In genomic region chr2:102700695-102701094, GRCm38 (mm10) we compare ENCODE assay signal across 25 mouse cellular contexts. TPM values are rescaled to one million over a fixed set of nuclear protein-coding genes. Genes with fewer than 3 reads are reported as not detected.
DNase-seq lines count a peak whose midpoint lies in the region; ATAC-seq and TF ChIP-seq lines count a peak whose summit lies in the region.
"Had no signal": no experiment of that assay in that cellular context is flagged by ENCODE, and none has a peak within 500 bp of the region (broad histone marks: within the 10 kb centered on the region; RNA-seq: fewer than 3 reads in every experiment).

No protein-coding gene starts in this region.

- H3K4me3 ChIP-seq in left cerebral cortex, adult 2 months = no peak overlapping the region
- no peak overlapping the region for H3K4me3 ChIP-seq in kidney, embryonic 16.5 days (ENCODE audit: low read length)
- H3K4me3 ChIP-seq: embryonic facial prominence, embryonic 12.5 days; embryonic facial prominence, embryonic 15.5 days; hindbrain, embryonic 10.5 days; hindbrain, embryonic 13.5 days; intestine, embryonic 15.5 days had no signal

- no peaks in the 10 kb centered on the region for H3K36me3 ChIP-seq in kidney, embryonic 16.5 days (ENCODE audit: insufficient read depth, low read length)
- H3K36me3 ChIP-seq: embryonic facial prominence, embryonic 12.5 days; embryonic facial prominence, embryonic 15.5 days; hindbrain, embryonic 10.5 days; hindbrain, embryonic 13.5 days; intestine, embryonic 15.5 days had no signal

- TF ChIP-seq CTCF in left cerebral cortex, adult 2 months (IDR thresholded peaks at IDR 0.05) = no peak
- TF ChIP-seq CTCF in brain, embryonic 14.5 days (IDR thresholded peaks at IDR 0.05; ENCODE audit: borderline replicate concordance, extremely low read depth, insufficient read depth, insufficient read length) = no peak

- no peak for TF ChIP-seq POLR2A in brain, embryonic 14.5 days (IDR thresholded peaks at IDR 0.05; ENCODE audit: borderline replicate concordance, extremely low read depth, insufficient read depth, insufficient read length, poor library complexity, severe bottlenecking)

- H3K9ac ChIP-seq in kidney, embryonic 16.5 days (replicated peaks; ENCODE audit: low read length) = no peak overlapping the region
- H3K9ac ChIP-seq: embryonic facial prominence, embryonic 12.5 days; embryonic facial prominence, embryonic 15.5 days; forebrain, postnatal 0 days; hindbrain, embryonic 13.5 days; intestine, embryonic 15.5 days had no signal

- H3K4me1 ChIP-seq in kidney, embryonic 16.5 days (ENCODE audit: insufficient read depth, low read length) = no peaks in the 10 kb centered on the region
- H3K4me1 ChIP-seq: embryonic facial prominence, embryonic 12.5 days; hindbrain, embryonic 10.5 days; hindbrain, embryonic 13.5 days; intestine, embryonic 15.5 days had no signal

- WGBS in kidney, embryonic 16.5 days = 100% methylated on average over 2 of the region's 2 CpGs

- H3K27me3 ChIP-seq in kidney, embryonic 16.5 days (ENCODE audit: insufficient read depth, low read length) = no peaks in the 10 kb centered on the region
- H3K27me3 ChIP-seq: embryonic facial prominence, embryonic 12.5 days; embryonic facial prominence, embryonic 15.5 days; hindbrain, embryonic 13.5 days; intestine, embryonic 15.5 days had no signal

- no peaks in the 10 kb centered on the region for H3K9me3 ChIP-seq in kidney, embryonic 16.5 days (ENCODE audit: low read length)
- H3K9me3 ChIP-seq: embryonic facial prominence, embryonic 12.5 days; embryonic facial prominence, embryonic 15.5 days; hindbrain, embryonic 10.5 days; hindbrain, embryonic 13.5 days; intestine, embryonic 15.5 days had no signal

- H3K27ac ChIP-seq in left cerebral cortex, adult 2 months = peak overlapping the region; percentile 16; the same call in 1 of the 2 replicates
- H3K27ac ChIP-seq in kidney, embryonic 16.5 days (ENCODE audit: low read length) = no peak overlapping the region
- H3K27ac ChIP-seq: embryonic facial prominence, embryonic 12.5 days; embryonic facial prominence, embryonic 15.5 days; hindbrain, embryonic 10.5 days; hindbrain, embryonic 13.5 days; intestine, embryonic 15.5 days had no signal

- peak; percentile 45 for ATAC-seq in megakaryocyte, adult 5-6 weeks (ENCODE audit: poor library complexity, severe bottlenecking)
- no peak for ATAC-seq in kidney, embryonic 16.5 days (ENCODE audit: low FRiP score, low TSS enrichment)
- no peak for ATAC-seq in activated CD4-positive, CD25-positive, alpha-beta regulatory T cell, adult 4 months
- ATAC-seq: CD4-positive, CD25-positive, alpha-beta regulatory T cell, adult 4 months; forebrain, embryonic 14.5 days; forebrain, postnatal 0 days; hindbrain, embryonic 16.5 days; intestine, embryonic 15.5 days had no signal

- DNase-seq in left cerebral cortex, adult 2 months (ENCODE audit: extremely low spot score in 1 of 2, low spot score in 2 of 2) = no peak
- no peak for DNase-seq in left cerebral cortex, adult 8-10 months (ENCODE audit: low spot score in 2 of 2)
- peak; percentile 6 for DNase-seq in brain, embryonic 14.5 days (ENCODE audit: low read depth)
- DNase-seq: adrenal gland, postnatal 10 days; cerebellum, adult 18-20 months; cerebellum, adult 9-11 months; cerebellum, postnatal 25 days; forebrain, postnatal 0 days; gastrocnemius, postnatal 25 days; heart, postnatal 36 days; kidney, adult 11 months had no signal

- intact Hi-C loops in left cerebral cortex, adult 2 months (cut with DNase I) = no loop called here

- H3K4me2 ChIP-seq in kidney, embryonic 16.5 days (replicated peaks; ENCODE audit: low read depth, low read length) = no peak overlapping the region
- H3K4me2 ChIP-seq: embryonic facial prominence, embryonic 12.5 days; embryonic facial prominence, embryonic 15.5 days; heart, embryonic 11.5 days; hindbrain, embryonic 13.5 days; intestine, embryonic 15.5 days had no signal

RNA-seq across cellular contexts. Expression of gene Slc1a2, which starts 42.2 kb away (rescaled TPM):
- total RNA-seq in left cerebral cortex, adult 2 months (2021) = 1,000 to 10,000 TPM; 1,660 to 1,742 TPM
- total RNA-seq in left cerebral cortex, adult 8-10 months (2022) = 1,000 to 10,000 TPM; 1,516 to 1,784 (median 1,611) TPM
- 27.1 and 46.2 TPM in 2 replicates for polyA plus RNA-seq in brain, embryonic 14.5 days (2012; rRNA removed)
- not detected in 2 replicates for total RNA-seq in megakaryocyte, adult 5-6 weeks (2015)
- total RNA-seq in megakaryocyte, adult 5-6 weeks (2017) = 0.04 TPM in 1 of 2 replicates, not detected in the other
- 0.12 and 0.13 TPM in 2 replicates for polyA plus RNA-seq in kidney, embryonic 16.5 days (2015; fragmentation: Nextera tagmentation; extraction: Ambion mirVana)
- not detected for polyA plus RNA-seq in activated CD4-positive, CD25-positive, alpha-beta regulatory T cell, adult 4 months (2017; shearing (Covaris generic))
- total RNA-seq: common myeloid progenitor, adult 5-6 weeks had no signal
- polyA plus RNA-seq: C2C12 had no signal

Comparison
In these comparisons a context has a peak if more than half of its experiments do, and no peak if none do; other contexts are left out.
1. RNA of gene Slc1a2, which starts 42.2 kb away (total RNA-seq): 1,660 to 1,742 TPM in left cerebral cortex, adult 2 months and 1,516 to 1,784 TPM in left cerebral cortex, adult 8-10 months; 0.04 TPM in megakaryocyte, adult 5-6 weeks; every median in the first group is over 1,000 times any median in the second.